Mouse (Mus musculus) limb, embryonic 13.5 days (tissue): Measurements from ENCODE around the gene Cab39l. TPM values are rescaled to one million over a fixed set of nuclear protein-coding genes. Genes with fewer than 3 reads are reported as not detected.
A peak's percentile ranks its signal among the peaks of the same experiment; 100 is the strongest.

Experiments
- ATAC-seq: fragments of 200-750 bp; cut with Nextera tagmentation; 2 replicates; pipeline ENCODE4 v1.8.0; 2017; ENCODE audit warnings: low read depth, moderate number of reproducible peaks, moderate TSS enrichment; ENCODE audit not compliant: low FRiP score
- H3K27ac ChIP-seq: fragments of 300-500 bp; sonication (generic); 2 replicates; pipeline ENCODE4 v1.5.1; 2015; ENCODE audit warnings: inconsistent platforms, mild to moderate bottlenecking, moderate library complexity
- H3K27me3 ChIP-seq: fragments of 300-500 bp; sonication (generic); 2 replicates; pipeline ENCODE4 v1.6.1; 2015; ENCODE audit warnings: mild to moderate bottlenecking, inconsistent platforms
- H3K36me3 ChIP-seq: fragments of 300-500 bp; sonication (generic); 2 replicates; pipeline ENCODE4 v1.6.1; 2015; ENCODE audit warnings: inconsistent platforms, mild to moderate bottlenecking, moderate library complexity
- H3K4me1 ChIP-seq: fragments of 300-500 bp; sonication (generic); 2 replicates; pipeline ENCODE4 v1.6.1; 2015; ENCODE audit warnings: inconsistent platforms
- H3K4me2 ChIP-seq: fragments of 300-500 bp; sonication (generic); replicated peaks from 2 replicates; pipeline ENCODE4 v1.6.1; 2015; ENCODE audit warnings: inconsistent platforms, mild to moderate bottlenecking, moderate library complexity
- H3K4me3 ChIP-seq: fragments of 300-500 bp; sonication (generic); 2 replicates; pipeline ENCODE4 v1.5.1; 2015; ENCODE audit warnings: moderate library complexity, mild to moderate bottlenecking, inconsistent platforms
- H3K9ac ChIP-seq: fragments of 300-500 bp; sonication (generic); 2 replicates; pipeline ENCODE4 v1.6.1; 2015; ENCODE audit warnings: mild to moderate bottlenecking, inconsistent platforms
- H3K9me3 ChIP-seq: fragments of 300-500 bp; sonication (generic); 2 replicates; pipeline ENCODE4 v1.6.1; 2016; ENCODE audit warnings: inconsistent platforms
- WGBS: fragments of 180-500 bp; shearing (Covaris S2); methylation state at CpG from one replicate; pipeline ENCODE4 v1.1.7; 2015; 5-methylcytosine and 5-hydroxymethylcytosine counted together
- polyA plus RNA-seq: library from polyadenylated mRNA; unstranded; fragments of >200 nt; fragmentation: Nextera tagmentation; extraction: Ambion mirVana; gene quantifications from 2 replicates; pipeline ENCODE4 v1.2.1, GENCODE M21; 2015

Gene Cab39l
- polyA plus RNA-seq, 1 experiment from 2014 or later: 38.1 TPM

DNA sequence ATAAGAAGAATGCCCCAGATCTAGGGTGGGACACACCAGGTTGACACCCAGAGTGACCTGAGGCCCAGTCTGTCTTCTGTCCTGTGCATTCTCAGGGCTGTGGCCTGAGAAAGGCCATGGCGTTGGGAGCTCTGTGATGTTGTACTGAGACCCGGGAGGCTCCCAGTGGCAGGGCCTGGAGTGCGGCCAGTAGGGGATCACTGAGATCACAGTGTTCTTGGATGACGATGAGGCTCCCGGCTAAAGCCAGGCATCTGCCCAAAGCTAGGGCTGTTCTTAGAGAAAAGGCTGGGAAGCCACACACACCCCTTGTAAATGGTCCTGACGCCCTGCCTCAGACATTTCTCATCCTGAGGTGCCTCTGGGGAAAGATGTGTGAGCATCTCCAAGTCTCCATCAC lies 108.3 kb downstream of the Cab39l start:
- peaks cover 3% of the 10 kb centered on the region; the same call in 1 of the 2 replicates for H3K36me3 ChIP-seq
- no peaks in the 10 kb centered on the region for H3K27me3 ChIP-seq
- no peak for ATAC-seq
- H3K4me1 ChIP-seq: peaks cover 32% of the 10 kb centered on the region
- WGBS: 72% methylated on average over 6 of the region's 6 CpGs
- H3K9me3 ChIP-seq: no peaks in the 10 kb centered on the region
- H3K4me3 ChIP-seq: no peak overlapping the region
- no peak overlapping the region; the same call in 1 of the 2 replicates for H3K9ac ChIP-seq
- H3K27ac ChIP-seq: peak overlapping the region; percentile 76
- no peak overlapping the region for H3K4me2 ChIP-seq

DNA sequence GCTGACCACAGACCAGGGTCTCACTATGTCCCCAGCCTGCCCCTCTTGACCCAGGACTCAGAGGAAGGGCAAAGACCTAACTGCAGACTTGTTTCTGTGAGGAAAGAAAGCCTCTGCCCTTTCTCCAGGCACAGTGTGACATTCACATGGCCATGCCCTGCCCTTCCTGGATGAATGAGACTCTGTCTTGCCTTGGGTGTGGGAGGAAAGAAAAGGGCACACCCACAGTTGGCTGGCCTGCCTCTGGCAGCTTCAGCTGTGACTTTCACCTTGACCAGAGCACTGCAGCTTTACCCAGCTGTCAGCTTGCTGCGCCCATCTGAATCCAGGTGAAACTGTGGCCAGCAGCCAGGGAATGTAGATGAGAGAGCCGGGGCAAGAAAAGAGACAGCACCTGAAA lies 110.1 kb downstream of the Cab39l start:
- Histone ChIP-seq H3K36me3 (peaks cover 3% of the 10 kb centered on the region; the same call in 1 of the 2 replicates), H3K27ac (no peak overlapping the region), H3K4me1 (peaks cover 24% of the 10 kb centered on the region), H3K4me2 (no peak overlapping the region), H3K9me3 (no peaks in the 10 kb centered on the region), H3K9ac (no peak overlapping the region), H3K4me3 (no peak overlapping the region), H3K27me3 (no peaks in the 10 kb centered on the region)
- 83% methylated on average over 2 of the region's 2 CpGs for WGBS
- no peak for ATAC-seq

DNA sequence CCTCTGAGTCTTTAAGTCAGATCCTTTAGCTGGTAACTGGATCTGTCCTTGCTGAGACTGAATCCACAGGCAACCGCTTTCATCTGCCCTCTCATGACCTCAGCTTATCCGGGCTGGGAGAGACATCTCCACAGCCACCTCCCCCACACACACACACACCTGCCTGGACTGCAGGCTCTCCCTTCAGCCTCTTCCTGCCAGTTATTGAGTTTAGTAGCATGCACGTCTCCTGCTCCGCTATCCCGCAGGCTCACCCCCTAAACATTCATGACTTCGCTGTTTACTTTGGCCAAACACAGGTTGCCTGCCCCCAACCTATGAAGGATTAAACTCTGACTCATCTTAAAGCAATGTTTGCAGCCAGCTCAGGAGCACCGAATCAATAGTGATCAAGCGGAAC lies 111.2 kb downstream of the Cab39l start:
- H3K36me3 ChIP-seq: peaks cover 3% of the 10 kb centered on the region; the same call in 1 of the 2 replicates
- peaks cover 30% of the 10 kb centered on the region for H3K4me1 ChIP-seq
- H3K27ac ChIP-seq: no peak overlapping the region
- no peak for ATAC-seq
- no peak overlapping the region for H3K4me2 ChIP-seq
- no peak overlapping the region for H3K9ac ChIP-seq
- 57% methylated on average over 8 of the region's 8 CpGs for WGBS
- H3K4me3 ChIP-seq: no peak overlapping the region
- H3K27me3 ChIP-seq: no peaks in the 10 kb centered on the region
- no peaks in the 10 kb centered on the region for H3K9me3 ChIP-seq

DNA sequence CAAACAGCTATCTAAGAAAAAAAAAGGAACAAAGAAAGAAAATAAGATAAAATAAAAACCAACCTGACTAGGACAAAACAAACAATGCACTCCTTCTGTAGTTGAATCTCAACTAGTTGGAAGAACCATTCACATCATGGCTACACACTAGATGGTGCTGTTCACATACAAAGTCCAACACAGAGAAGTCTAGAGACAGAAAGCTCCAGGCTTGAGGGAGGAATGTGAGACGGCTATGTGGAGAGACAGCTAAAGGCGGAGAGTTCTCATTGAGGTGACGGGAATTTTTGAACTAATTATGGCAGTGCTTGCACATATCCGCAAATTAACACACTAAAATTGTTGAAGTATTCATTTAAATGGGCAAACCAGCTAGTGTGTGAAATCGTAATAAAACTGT lies 113.3 kb downstream of the Cab39l start:
- 75% methylated on average over 5 of the region's 5 CpGs for WGBS
- no peaks in the 10 kb centered on the region for H3K36me3 ChIP-seq
- ATAC-seq: no peak

DNA sequence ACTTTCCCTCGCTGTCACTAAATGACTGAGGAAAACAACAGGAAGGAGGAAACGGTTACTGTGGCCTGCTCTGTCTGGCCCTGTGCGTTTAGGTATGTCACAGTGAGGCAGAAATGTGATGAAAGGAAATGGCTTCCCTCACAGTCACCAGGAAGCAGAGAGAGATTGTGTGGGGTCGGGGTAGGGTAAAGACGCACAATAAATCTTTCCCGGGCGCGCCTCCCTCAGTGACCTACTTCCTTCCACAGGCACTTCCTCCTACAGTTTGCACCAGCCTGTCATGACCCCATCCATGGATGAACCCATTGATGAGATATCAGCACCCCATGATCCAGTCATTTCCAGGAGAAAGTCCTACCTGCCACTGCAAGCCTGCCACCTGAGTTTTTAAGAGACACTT lies 114.2 kb downstream of the Cab39l start:
- Histone ChIP-seq H3K27me3 (no peaks in the 10 kb centered on the region), H3K4me2 (no peak overlapping the region), H3K4me3 (no peak overlapping the region), H3K9ac (no peak overlapping the region), H3K4me1 (peaks cover 20% of the 10 kb centered on the region), H3K36me3 (no peaks in the 10 kb centered on the region), H3K27ac (no peak overlapping the region), H3K9me3 (no peaks in the 10 kb centered on the region)
- no peak for ATAC-seq
- WGBS: 72% methylated on average over 8 of the region's 8 CpGs

More for the DNA sequence above, 113.3 kb downstream of the Cab39l start:
- Histone ChIP-seq H3K9me3 (no peaks in the 10 kb centered on the region), H3K4me2 (no peak overlapping the region), H3K27me3 (no peaks in the 10 kb centered on the region), H3K4me3 (no peak overlapping the region), H3K9ac (no peak overlapping the region), H3K27ac (no peak overlapping the region), H3K4me1 (peaks cover 23% of the 10 kb centered on the region)

DNA sequence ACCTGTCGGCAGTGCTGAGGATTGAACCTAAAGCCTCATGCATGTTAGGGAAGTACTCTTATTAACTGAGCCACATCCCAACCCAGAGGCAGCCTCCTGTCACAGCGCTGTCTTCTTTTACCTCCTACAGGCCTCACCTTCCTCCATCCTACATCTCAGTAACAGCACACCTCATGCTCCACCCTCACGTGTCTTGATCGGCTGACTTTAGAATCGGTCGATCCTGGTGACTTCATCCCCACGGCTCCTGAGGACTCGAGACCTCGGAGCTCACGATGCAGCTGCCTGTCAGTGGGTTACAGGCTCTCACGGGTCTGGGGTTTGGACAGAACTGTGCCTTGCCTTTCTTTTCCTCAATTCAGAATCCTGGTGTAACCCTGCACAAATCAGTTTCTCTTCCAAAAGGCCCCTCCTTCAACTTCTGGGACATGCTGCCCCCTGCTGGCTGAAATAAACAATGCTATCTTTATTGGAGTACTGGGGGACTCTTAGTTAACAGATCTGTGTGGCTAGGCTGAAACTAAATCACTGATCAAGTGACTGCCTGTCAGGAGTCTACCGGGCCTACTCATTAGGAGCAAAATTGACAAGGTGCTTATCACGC lies 115.3 kb downstream of the Cab39l start:
- peak; percentile 69; the same call in 1 of the 2 replicates for ATAC-seq
- no peaks in the 10 kb centered on the region for H3K27me3 ChIP-seq
- no peaks in the 10 kb centered on the region for H3K9me3 ChIP-seq
- H3K9ac ChIP-seq: no peak overlapping the region; the same call in 1 of the 2 replicates
- H3K4me2 ChIP-seq: no peak overlapping the region
- no peaks in the 10 kb centered on the region for H3K36me3 ChIP-seq
- no peak overlapping the region for H3K4me3 ChIP-seq
- H3K4me1 ChIP-seq: peaks cover 16% of the 10 kb centered on the region
- 46% methylated on average over 13 of the region's 13 CpGs for WGBS
- H3K27ac ChIP-seq: no peak overlapping the region

DNA sequence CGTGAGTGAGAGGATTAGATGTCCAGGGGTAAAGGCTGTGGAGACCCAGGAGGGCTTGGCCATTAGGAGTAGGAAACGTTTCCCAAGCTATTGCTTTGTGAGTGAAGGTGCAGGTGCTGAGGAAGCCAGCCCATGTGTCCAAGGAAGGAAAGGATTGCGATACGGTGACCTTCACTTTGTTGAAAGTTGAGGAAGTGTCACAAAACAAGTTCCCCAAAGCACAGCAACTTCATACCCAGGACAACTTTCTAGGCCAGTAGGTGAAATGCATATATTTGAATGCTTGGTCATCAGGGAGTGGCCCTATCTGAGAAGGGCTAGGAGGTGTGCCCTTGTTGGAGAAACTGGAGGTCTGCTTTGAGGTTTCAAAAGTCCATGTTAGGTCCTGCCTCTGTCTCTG lies 116.3 kb downstream of the Cab39l start:
- no peaks in the 10 kb centered on the region for H3K27me3 ChIP-seq
- no peaks in the 10 kb centered on the region for H3K36me3 ChIP-seq
- H3K4me1 ChIP-seq: peaks cover 6% of the 10 kb centered on the region
- H3K9me3 ChIP-seq: no peaks in the 10 kb centered on the region
- H3K9ac ChIP-seq: no peak overlapping the region
- H3K4me3 ChIP-seq: no peak overlapping the region
- no peak overlapping the region for H3K4me2 ChIP-seq
- 62% methylated on average over 4 of the region's 4 CpGs for WGBS
- no peak for ATAC-seq
- H3K27ac ChIP-seq: no peak overlapping the region

DNA sequence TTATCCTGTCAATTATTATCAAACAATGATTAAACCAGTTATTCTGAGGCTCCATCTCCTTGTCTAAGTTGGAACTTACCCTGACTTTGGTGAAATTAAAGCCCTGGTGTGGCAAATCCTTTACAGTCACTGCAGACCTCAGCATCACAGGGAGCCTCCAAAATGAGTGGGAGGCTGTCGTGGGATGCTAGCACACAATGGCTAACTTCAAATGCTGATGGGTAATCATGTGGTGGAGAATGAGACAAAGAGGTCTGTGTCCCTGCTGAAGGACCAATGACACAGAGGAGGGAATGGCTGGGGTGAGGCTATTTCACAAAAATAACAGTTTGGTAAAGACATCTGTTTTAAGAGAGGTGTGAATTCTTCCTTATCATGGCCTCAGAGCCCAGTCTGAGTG lies 117.1 kb downstream of the Cab39l start:
- no peak overlapping the region for H3K27ac ChIP-seq
- no peak for ATAC-seq
- no peak overlapping the region for H3K4me2 ChIP-seq
- WGBS: 63% methylated on average over 1 of the region's 1 CpGs
- H3K4me3 ChIP-seq: no peak overlapping the region
- H3K4me1 ChIP-seq: peaks cover 6% of the 10 kb centered on the region
- no peaks in the 10 kb centered on the region for H3K9me3 ChIP-seq
- H3K36me3 ChIP-seq: no peaks in the 10 kb centered on the region
- H3K27me3 ChIP-seq: no peaks in the 10 kb centered on the region
- H3K9ac ChIP-seq: no peak overlapping the region

DNA sequence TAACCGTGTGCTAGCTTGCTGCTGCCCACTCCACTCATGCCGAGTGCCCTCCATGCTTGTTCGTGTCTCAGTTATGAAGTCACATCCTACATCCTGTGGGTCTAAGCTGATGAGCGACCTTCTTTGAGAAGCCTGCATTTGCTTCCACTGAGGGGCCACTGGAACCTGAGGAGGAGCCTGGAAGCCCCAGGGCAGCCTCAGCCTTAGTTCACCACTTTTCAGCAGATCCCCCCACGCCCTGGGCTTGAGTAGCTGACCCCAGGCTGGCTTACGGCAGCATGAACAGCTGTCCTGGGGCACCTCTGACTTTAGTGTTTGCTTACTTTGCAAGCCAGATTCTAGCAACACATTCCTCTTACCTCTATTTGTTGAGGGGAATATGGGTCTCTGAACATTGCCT lies 126.0 kb downstream of the Cab39l start:
- no peak overlapping the region for H3K4me3 ChIP-seq
- H3K9ac ChIP-seq: no peak overlapping the region
- H3K27me3 ChIP-seq: no peaks in the 10 kb centered on the region
- peaks cover 39% of the 10 kb centered on the region for H3K36me3 ChIP-seq
- WGBS: 90% methylated on average over 6 of the region's 6 CpGs
- H3K9me3 ChIP-seq: no peaks in the 10 kb centered on the region
- H3K4me1 ChIP-seq: no peaks in the 10 kb centered on the region
- no peak for ATAC-seq
- no peak overlapping the region for H3K4me2 ChIP-seq
- H3K27ac ChIP-seq: no peak overlapping the region

DNA sequence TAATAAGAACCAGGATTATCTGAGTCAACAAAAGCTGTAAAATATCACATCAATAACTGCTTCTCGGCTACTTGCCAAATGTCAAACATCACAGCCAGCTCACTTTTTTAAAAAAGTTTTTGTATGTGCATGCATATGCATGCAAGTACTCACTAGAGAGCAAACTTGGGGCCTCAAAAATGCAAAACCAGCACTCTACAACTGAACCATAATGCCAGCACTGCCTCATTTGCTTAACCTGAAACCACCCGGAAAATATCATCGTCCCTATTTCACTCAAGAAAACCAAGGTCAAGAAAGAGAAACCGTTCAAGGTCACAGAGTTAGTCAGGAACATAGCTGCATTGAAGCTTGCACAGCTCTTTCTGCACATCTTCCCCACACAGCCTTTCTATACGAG lies 135.6 kb downstream of the Cab39l start:
- H3K36me3 ChIP-seq: peaks cover 39% of the 10 kb centered on the region
- no peaks in the 10 kb centered on the region for H3K9me3 ChIP-seq
- no peaks in the 10 kb centered on the region for H3K27me3 ChIP-seq
- H3K27ac ChIP-seq: no peak overlapping the region
- ATAC-seq: no peak
- no peak overlapping the region for H3K9ac ChIP-seq
- no peak overlapping the region for H3K4me3 ChIP-seq
- no peak overlapping the region for H3K4me2 ChIP-seq
- 87% methylated on average over 5 of the region's 5 CpGs for WGBS
- no peaks in the 10 kb centered on the region for H3K4me1 ChIP-seq

DNA sequence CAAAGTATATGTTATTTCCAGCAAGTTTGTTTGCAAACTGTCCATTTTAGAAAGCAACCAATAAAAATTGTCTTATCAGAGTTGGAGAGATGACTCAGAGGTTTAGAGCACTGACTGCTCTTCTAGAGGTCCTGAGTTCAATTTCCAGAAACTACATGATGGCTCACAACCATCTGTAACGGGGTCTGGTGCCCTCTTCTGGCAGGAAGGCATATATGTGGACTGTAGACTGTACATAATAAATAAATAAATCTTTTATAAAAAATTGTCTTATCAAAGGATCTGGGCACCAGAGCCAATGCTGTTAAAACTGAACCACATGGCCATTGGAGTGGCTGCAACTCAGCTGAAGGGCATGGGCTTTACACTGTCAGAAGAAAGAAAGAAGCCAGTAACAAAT lies 149.8 kb downstream of the Cab39l start:
- Histone ChIP-seq H3K4me3 (no peak overlapping the region), H3K27me3 (no peaks in the 10 kb centered on the region), H3K4me1 (no peaks in the 10 kb centered on the region), H3K4me2 (no peak overlapping the region), H3K36me3 (peaks cover 62% of the 10 kb centered on the region), H3K27ac (no peak overlapping the region), H3K9ac (no peak overlapping the region), H3K9me3 (no peaks in the 10 kb centered on the region)
- 80% methylated on average over 1 of the region's 1 CpGs for WGBS
- ATAC-seq: no peak

DNA sequence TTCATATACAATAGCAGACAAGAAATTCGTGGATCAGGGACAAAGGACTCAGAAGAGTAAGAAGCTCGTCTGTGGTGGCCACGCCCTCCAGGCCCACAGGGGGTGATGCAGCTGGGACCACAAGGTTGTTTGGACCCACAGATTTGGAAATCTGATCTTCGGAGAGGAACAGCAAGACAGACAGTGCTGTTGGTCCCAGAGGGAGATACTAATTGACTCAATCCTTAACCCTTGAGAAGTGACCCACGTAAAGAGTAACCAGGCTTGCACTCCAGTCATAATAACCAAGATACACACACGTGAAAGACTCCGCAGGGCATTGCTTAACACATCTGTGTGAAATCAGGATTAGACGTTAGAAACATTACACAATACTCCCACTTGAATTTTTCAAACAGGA lies 151.1 kb downstream of the Cab39l start:
- Histone ChIP-seq H3K4me2 (no peak overlapping the region), H3K9ac (no peak overlapping the region), H3K27ac (no peak overlapping the region), H3K4me1 (peaks cover 5% of the 10 kb centered on the region), H3K9me3 (no peaks in the 10 kb centered on the region), H3K27me3 (no peaks in the 10 kb centered on the region), H3K36me3 (peaks cover 49% of the 10 kb centered on the region), H3K4me3 (no peak overlapping the region)
- 83% methylated on average over 8 of the region's 8 CpGs for WGBS
- ATAC-seq: no peak

DNA sequence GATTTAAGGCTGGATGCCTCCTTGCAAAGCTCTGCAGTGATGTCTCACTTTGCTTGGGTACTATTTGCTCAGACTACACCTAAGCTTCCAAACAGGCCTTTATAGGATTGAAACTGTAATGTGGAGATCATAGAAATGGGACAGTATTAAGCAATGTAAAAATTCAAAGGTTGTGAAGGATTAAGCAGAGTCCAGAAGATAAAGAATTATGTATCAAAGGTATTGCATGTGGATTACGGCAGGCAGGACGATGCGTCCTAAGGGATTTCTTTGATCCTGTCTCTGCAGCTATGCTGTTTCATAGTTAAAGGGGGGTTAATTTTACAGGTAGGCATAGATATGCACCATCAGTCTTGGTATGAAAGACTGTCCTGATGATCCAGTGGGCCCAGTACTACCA lies 151.8 kb downstream of the Cab39l start:
- Histone ChIP-seq H3K36me3 (peaks cover 49% of the 10 kb centered on the region), H3K9me3 (no peaks in the 10 kb centered on the region), H3K4me2 (no peak overlapping the region), H3K27me3 (no peaks in the 10 kb centered on the region), H3K4me1 (peaks cover 8% of the 10 kb centered on the region), H3K9ac (no peak overlapping the region), H3K4me3 (no peak overlapping the region), H3K27ac (no peak overlapping the region)
- WGBS: 96% methylated on average over 3 of the region's 3 CpGs
- ATAC-seq: no peak
